Mouse (Mus musculus) forebrain, embryonic 14.5 days (tissue): ENCODE measurements around the gene Gm47791. TPM values are rescaled to one million over a fixed set of nuclear protein-coding genes. Genes with fewer than 3 reads are reported as not detected.

Source experiments
- ATAC-seq: fragments of 200-750 bp; cut with Nextera tagmentation; 2 replicates; pipeline ENCODE4 v1.8.0; 2017; ENCODE audit warnings: mild to moderate bottlenecking, moderate library complexity
- DNase-seq: peaks from one replicate; pipeline ENCODE4 v3.0.0-alpha.2; 2015; ENCODE audit warnings: low spot score
- H3K27ac ChIP-seq: fragments of 300-500 bp; sonication (generic); 2 replicates; pipeline ENCODE4 v1.5.1; 2014; ENCODE audit warnings: low read depth, mild to moderate bottlenecking, control low read depth, low read length, moderate library complexity
- H3K27me3 ChIP-seq: fragments of 300-500 bp; sonication (generic); replicated peaks from 2 replicates; pipeline ENCODE4 v1.6.1; 2014; ENCODE audit warnings: low read length, control low read depth, mixed read lengths; ENCODE audit not compliant: control insufficient read depth, insufficient read depth
- H3K36me3 ChIP-seq: fragments of 300-500 bp; sonication (generic); 2 replicates; pipeline ENCODE4 v1.6.1; 2014; ENCODE audit warnings: low read length, control low read depth; ENCODE audit not compliant: control insufficient read depth, insufficient read depth
- H3K4me1 ChIP-seq: fragments of 300-500 bp; sonication (generic); 2 replicates; pipeline ENCODE4 v1.6.1; 2014; ENCODE audit warnings: antibody characterized with exemption, low read length, control low read depth; ENCODE audit not compliant: control insufficient read depth, insufficient read depth
- H3K4me2 ChIP-seq: fragments of 300-500 bp; sonication (generic); 2 replicates; pipeline ENCODE4 v1.6.1; 2014; ENCODE audit warnings: mild to moderate bottlenecking, control low read depth, low read length
- H3K4me3 ChIP-seq: fragments of 300-500 bp; sonication (generic); 2 replicates; pipeline ENCODE4 v1.5.1; 2014; ENCODE audit warnings: low read depth, low read length, control low read depth
- H3K9ac ChIP-seq: fragments of 300-500 bp; sonication (generic); 2 replicates; pipeline ENCODE4 v1.6.1; 2014; ENCODE audit warnings: mild to moderate bottlenecking, low read length, control low read depth, moderate library complexity
- H3K9me3 ChIP-seq: fragments of 300-500 bp; sonication (generic); replicated peaks from 2 replicates; pipeline ENCODE4 v1.6.1; 2016; ENCODE audit warnings: low read length, control low read depth, mixed read lengths; ENCODE audit not compliant: control insufficient read depth
- WGBS: fragments of 180-500 bp; shearing (Covaris S2); extraction: QIAGEN DNeasy Blood & Tissue Kit; methylation state at CpG from one replicate; pipeline ENCODE4 v1.1.7; 2014; 5-methylcytosine and 5-hydroxymethylcytosine counted together
- polyA plus RNA-seq: library from polyadenylated mRNA; unstranded; fragments of >200 nt; fragmentation: Nextera tagmentation; extraction: Ambion mirVana; gene quantifications from 2 replicates; pipeline ENCODE4 v1.2.1, GENCODE M21; 2014

Gene Gm47791
- polyA plus RNA-seq, 1 experiment from 2014 or later, result not detected

GRCm38 (mm10) chr1:82746408-82746807 lies 24.6 kb downstream of the Gm47791 start:
- ATAC-seq (no peak), DNase-seq (peak; percentile 7)
- H3K4me1 ChIP-seq, result no peaks in the 10 kb centered on the region
- peaks cover 40% of the 10 kb centered on the region for H3K36me3 ChIP-seq
- no peak overlapping the region for H3K4me3 ChIP-seq
- no peak overlapping the region for H3K9ac ChIP-seq
- no peaks in the 10 kb centered on the region for H3K27me3 ChIP-seq
- H3K9me3 ChIP-seq, result no peaks in the 10 kb centered on the region
- H3K4me2 ChIP-seq, result no peak overlapping the region
- WGBS, result 88% methylated on average over 4 of the region's 4 CpGs
- no peak overlapping the region for H3K27ac ChIP-seq

GRCm38 (mm10) chr1:82743962-82744361 lies 27.1 kb downstream of the Gm47791 start:
- no peak for ATAC-seq

GRCm38 (mm10) chr1:82741539-82741938 lies 29.5 kb downstream of the Gm47791 start:
- Histone ChIP-seq H3K4me3 (no peak overlapping the region), H3K36me3 (peaks cover 53% of the 10 kb centered on the region), H3K9ac (no peak overlapping the region), H3K4me1 (no peaks in the 10 kb centered on the region), H3K4me2 (no peak overlapping the region), H3K27ac (no peak overlapping the region), H3K9me3 (no peaks in the 10 kb centered on the region), H3K27me3 (no peaks in the 10 kb centered on the region)
- 86% methylated on average over 7 of the region's 7 CpGs for WGBS
- ATAC-seq (no peak), DNase-seq (no peak)

More at GRCm38 (mm10) chr1:82743962-82744361, 27.1 kb downstream of the Gm47791 start:
- H3K4me2 ChIP-seq, result no peak overlapping the region
- no peak overlapping the region for H3K9ac ChIP-seq
- DNase-seq, result no peak
- H3K36me3 ChIP-seq, result peaks cover 44% of the 10 kb centered on the region
- H3K27ac ChIP-seq, result no peak overlapping the region
- no peak overlapping the region for H3K4me3 ChIP-seq
- WGBS, result 94% methylated on average over 3 of the region's 3 CpGs
- no peaks in the 10 kb centered on the region for H3K27me3 ChIP-seq
- no peaks in the 10 kb centered on the region for H3K4me1 ChIP-seq
- no peaks in the 10 kb centered on the region for H3K9me3 ChIP-seq

GRCm38 (mm10) chr1:82738066-82738465 lies 33.0 kb downstream of the Gm47791 start:
- H3K36me3 ChIP-seq, result peaks cover 73% of the 10 kb centered on the region
- no peak for DNase-seq

GRCm38 (mm10) chr1:82733357-82733756 lies 37.7 kb downstream of the Gm47791 start:
- Histone ChIP-seq H3K27ac (no peak overlapping the region), H3K9me3 (no peaks in the 10 kb centered on the region), H3K36me3 (peaks cover 87% of the 10 kb centered on the region), H3K4me1 (no peaks in the 10 kb centered on the region), H3K4me2 (no peak overlapping the region), H3K9ac (no peak overlapping the region), H3K27me3 (no peaks in the 10 kb centered on the region), H3K4me3 (no peak overlapping the region)
- DNase-seq (no peak), ATAC-seq (no peak)
- 93% methylated on average over 1 of the region's 1 CpGs for WGBS

More at GRCm38 (mm10) chr1:82738066-82738465, 33.0 kb downstream of the Gm47791 start:
- H3K4me3 ChIP-seq, result no peak overlapping the region
- H3K27ac ChIP-seq, result no peak overlapping the region
- no peak overlapping the region for H3K4me2 ChIP-seq
- no peaks in the 10 kb centered on the region for H3K27me3 ChIP-seq
- H3K4me1 ChIP-seq, result no peaks in the 10 kb centered on the region
- H3K9ac ChIP-seq, result no peak overlapping the region
- 96% methylated on average over 1 of the region's 1 CpGs for WGBS
- no peak for ATAC-seq
- no peaks in the 10 kb centered on the region for H3K9me3 ChIP-seq

DNA sequence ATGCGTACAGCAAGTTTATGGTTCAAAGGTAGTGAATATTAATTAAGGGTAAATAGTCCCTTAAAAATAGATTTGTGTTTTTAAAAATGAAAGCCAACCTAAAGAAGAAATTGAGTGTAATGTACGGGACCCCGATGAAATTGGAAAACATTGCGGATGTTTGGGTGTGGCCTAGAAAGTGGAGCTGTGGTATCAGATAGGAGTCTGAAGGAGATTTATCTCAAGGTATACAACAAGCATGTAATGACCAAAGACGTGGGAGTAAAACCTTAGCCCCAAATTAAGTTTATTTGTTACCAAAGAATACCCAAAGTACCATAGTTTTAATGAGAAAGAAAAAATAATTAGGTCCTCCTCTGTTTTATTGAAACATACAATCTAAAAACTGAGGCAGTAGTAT lies 44.6 kb downstream of the Gm47791 start:
- 0 out of 2 replicates have a peak overlapping the region, but pooled peaks have one; percentile 61 for H3K4me3 ChIP-seq
- no peak for ATAC-seq
- peaks cover 32% of the 10 kb centered on the region for H3K36me3 ChIP-seq
- 94% methylated on average over 5 of the region's 5 CpGs for WGBS
- no peaks in the 10 kb centered on the region; the same call in 1 of the 2 replicates for H3K27me3 ChIP-seq
- H3K4me1 ChIP-seq, result peaks cover 12% of the 10 kb centered on the region
- H3K9ac ChIP-seq, result no peak overlapping the region
- H3K27ac ChIP-seq, result no peak overlapping the region
- H3K9me3 ChIP-seq, result no peaks in the 10 kb centered on the region
- DNase-seq, result no peak
- no peak overlapping the region for H3K4me2 ChIP-seq

GRCm38 (mm10) chr1:82725875-82726185 lies 45.2 kb downstream of the Gm47791 start:
- 32% methylated on average over 4 of the region's 4 CpGs for WGBS
- ATAC-seq (no peak), DNase-seq (no peak)
- H3K9me3 ChIP-seq, result no peaks in the 10 kb centered on the region
- peaks cover 12% of the 10 kb centered on the region for H3K4me1 ChIP-seq
- H3K27me3 ChIP-seq, result no peaks in the 10 kb centered on the region; the same call in 1 of the 2 replicates
- H3K27ac ChIP-seq, result no peak overlapping the region
- H3K9ac ChIP-seq, result peak overlapping the region; percentile 89
- peak overlapping the region; percentile 97 for H3K4me2 ChIP-seq
- peak overlapping the region; percentile 61 for H3K4me3 ChIP-seq
- peaks cover 25% of the 10 kb centered on the region for H3K36me3 ChIP-seq

DNA sequence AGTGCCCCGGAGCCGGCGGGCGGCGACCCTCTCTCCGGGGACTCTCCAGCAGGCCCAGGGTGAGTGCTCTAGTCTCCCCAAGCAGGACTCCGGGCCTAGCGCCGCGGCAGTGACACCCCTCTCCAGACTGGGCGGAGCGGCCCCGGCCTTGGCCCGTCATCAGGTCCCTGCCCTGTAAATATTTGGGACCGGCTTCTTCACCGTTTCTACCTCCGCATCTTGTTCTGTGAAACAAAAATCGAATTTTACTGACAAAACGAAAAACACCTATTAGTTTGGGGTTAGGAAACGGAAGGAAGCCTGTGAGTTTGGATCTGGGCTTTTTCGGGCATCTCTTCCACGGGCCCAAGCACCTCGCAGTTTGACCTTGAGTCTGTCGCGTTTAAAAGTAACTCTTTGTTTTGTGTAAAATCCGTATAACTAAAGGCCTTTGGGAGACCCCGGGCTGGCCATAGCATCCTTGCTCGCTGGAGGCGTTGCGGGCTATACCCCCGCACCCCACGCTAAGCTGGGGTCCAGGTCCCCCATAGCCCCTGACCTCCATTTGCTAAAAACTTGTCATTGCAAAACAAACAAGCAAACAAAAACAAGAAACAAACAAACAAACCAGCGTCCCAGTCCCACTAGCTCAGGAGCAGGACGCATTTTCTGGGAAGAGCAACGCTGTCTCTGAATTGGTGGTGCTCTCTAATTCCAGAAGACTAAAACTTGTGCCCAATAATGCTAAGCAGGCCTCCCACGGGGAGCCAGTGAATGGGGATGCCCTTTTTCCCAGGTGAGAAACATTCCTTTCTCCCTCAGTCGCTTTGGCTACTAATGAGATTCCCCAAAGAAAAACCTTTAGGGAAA lies 45.8 kb downstream of the Gm47791 start:
- Histone ChIP-seq H3K9ac (peak overlapping the region; percentile 89), H3K27me3 (no peaks in the 10 kb centered on the region; the same call in 1 of the 2 replicates), H3K4me1 (peaks cover 12% of the 10 kb centered on the region), H3K27ac (peak overlapping the region; percentile 15; the same call in 1 of the 2 replicates), H3K4me3 (peak overlapping the region; percentile 61), H3K4me2 (peak overlapping the region; percentile 97), H3K36me3 (peaks cover 20% of the 10 kb centered on the region), H3K9me3 (no peaks in the 10 kb centered on the region)
- WGBS, result under 1% methylated on average over 37 of the region's 37 CpGs
- peak; percentile 97 for ATAC-seq
- no peak for DNase-seq
